Mouse (Mus musculus) erythroid progenitor cell, adult 5-6 weeks (primary cell): ENCODE measurements around the gene Wnt10b. TPM values are rescaled to one million over a fixed set of nuclear protein-coding genes. Genes with fewer than 3 reads are reported as not detected.
A peak's percentile ranks its signal among the peaks of the same experiment; 100 is the strongest.
"Not testable (repeated sequence)": the region's sequence is repeated elsewhere in the genome, so short reads cannot be mapped to it uniquely, and the experiment has no call there.

Experiments used
- ATAC-seq: replicated peaks from 2 replicates; pipeline ENCODE4 v1.8.0; 2016; ENCODE audit warnings: moderate number of reproducible peaks, mild to moderate bottlenecking, moderate TSS enrichment, inconsistent platforms; ENCODE audit not compliant: poor library complexity, low FRiP score, severe bottlenecking
- total RNA-seq, 2 experiments: library from RNA; stranded (forward) in 1 of 2; stranded (reverse) in 1 of 2; fragments of 150-400 nt in 1 of 2; fragments of 186-747, 209-891 nt in 1 of 2; gene quantifications; 2 replicates each; pipeline versions ENCODE4 v1.2.3 to v1.2.4; 2015 to 2017; ENCODE audit warnings: low replicate concordance in 2 of 2

The Wnt10b gene
- total RNA-seq, 2 experiments from 2014 or later = not detected

- ATAC-seq = no peak
Observed at GRCm38 (mm10) chr15:98776280-98777004, 1.5 kb downstream of the Wnt10b start.

- ATAC-seq = no peak
Observed at GRCm38 (mm10) chr15:98775533-98775932, 2.4 kb downstream of the Wnt10b start.

GRCm38 (mm10) chr15:98774096-98774495, 3.9 kb downstream of the Wnt10b start:
- ATAC-seq = no peak

DNA sequence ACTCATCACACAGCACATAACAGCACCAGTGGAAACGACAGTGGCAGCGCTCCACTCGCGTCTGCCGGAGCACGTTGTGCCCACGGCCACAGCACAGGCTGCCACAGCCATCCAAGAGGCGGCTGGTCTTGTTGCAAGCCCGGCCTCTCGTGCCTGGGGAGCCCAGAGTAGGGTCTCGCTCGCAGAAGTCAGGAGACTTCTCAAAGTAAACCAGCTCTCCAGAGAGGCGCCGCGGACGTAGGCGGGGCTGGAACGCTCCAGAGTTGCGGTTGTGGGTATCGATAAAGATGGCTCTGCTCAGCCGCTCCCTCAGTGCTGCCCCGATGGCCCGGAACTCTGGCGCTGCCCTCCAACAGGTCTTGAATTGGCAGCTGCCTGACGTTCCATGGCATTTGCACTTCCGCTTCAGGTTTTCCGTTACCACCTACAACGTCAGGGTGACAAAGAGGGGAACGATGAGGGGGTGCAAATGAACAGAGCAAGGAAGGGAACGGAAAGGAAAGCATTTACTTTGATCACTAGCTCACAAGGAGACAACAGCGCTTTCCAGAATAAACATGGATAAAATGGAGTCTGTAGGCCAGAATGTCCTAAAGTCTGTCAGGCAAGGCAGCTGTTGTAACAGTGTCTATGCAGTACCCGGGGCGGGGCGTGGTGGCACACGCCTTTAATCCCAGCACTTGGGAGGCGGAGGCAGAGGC, 5.3 kb downstream of the Wnt10b start:
- 0 out of 2 replicates have a peak, but pooled peaks have one; percentile 27 for ATAC-seq

GRCm38 (mm10) chr15:98771813-98772425, 6.0 kb downstream of the Wnt10b start:
- no peak for ATAC-seq

GRCm38 (mm10) chr15:98768259-98768658, 9.7 kb downstream of the Wnt10b start:
- ATAC-seq = no peak

GRCm38 (mm10) chr15:98765929-98766328, 12.0 kb downstream of the Wnt10b start:
- no peak for ATAC-seq

DNA sequence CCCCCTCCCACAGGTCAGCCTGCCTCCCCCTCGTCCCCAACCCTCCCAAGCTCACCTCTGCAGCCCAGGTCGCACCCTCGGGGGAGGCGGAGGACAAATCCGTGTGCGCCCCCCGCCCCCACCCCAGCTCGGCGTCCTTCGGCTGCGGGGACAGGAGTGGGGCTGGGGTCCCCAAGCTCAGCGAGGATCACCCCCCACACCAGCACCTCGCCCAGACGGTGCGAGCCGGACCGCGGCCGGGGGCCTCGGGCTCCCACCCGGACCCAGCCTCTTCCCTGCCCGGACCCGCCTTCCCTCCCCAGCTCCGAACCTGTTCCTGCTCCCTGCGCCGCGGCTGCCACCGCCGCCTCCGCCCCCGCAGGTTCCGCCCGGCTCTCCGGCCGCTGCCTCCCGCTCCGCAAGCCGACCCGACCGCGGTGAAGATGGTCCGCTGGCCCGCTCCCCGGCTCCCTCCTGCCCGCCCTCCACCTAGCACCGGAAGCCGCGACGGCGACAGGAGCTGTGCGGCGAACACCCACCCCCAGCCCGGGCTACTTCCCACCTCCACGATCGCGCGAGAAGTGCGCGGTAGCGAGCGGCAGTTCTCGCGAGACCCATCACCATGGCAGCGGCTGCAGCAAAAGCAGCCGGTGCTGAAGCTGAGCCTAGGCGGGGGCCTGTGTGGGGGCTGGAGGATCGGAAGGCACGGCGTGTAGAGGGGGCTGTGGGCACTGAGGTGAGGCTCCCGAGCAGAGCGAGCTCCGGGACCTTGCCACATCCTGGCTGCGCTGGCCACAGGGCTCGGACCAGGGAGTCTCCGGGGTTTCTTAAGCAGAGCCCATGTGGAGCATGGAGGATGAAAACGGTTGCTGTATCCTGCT, 15.1 kb downstream of the Wnt10b start, which contains the start of gene Arf3:
Gene Arf3, minus strand, starts transcription at position 545 of the 860 bp plus-strand sequence.
- peak; percentile 67 for ATAC-seq

DNA sequence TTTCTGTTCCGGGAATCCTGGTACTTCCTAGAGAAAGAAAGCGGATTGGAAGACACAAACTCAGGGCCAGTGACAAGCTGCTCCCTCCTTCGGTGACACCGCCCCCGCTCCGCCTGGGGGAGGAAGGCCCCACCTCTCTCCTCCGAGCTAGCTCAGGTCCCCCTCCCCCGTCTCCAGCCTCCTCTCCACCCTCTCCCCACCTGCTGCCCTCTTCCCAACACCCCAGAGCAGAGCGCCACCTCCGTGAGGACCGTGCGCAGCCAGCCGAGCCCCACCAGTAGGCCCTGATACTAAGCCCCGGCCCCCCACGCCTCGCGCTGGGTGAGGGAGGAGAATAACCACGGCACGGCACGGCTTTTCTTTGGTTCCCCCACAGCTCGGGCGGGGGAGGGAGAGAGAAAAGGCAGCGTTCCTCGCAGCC, 15.7 kb downstream of the Wnt10b start:
- ATAC-seq = no peak

DNA sequence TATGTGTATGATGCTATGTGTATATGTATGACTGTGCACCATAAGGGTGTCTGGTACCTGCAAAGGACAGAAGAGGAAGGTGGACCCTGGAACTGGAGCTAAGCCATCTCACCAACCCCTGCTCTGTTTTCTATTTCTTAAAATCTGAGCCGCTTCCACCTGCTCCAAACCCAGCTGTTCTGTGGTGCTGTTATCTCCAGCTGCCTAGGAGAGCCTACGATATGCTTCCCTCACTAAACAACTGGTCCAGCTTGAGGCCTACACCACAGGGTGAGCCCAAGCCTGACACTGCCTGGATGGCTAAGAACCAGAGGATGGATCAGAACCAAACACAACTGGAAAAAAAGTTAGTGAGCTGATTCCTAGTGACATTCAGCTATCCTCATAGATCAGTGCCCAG, 23.8 kb downstream of the Wnt10b start:
- no peak for ATAC-seq

DNA sequence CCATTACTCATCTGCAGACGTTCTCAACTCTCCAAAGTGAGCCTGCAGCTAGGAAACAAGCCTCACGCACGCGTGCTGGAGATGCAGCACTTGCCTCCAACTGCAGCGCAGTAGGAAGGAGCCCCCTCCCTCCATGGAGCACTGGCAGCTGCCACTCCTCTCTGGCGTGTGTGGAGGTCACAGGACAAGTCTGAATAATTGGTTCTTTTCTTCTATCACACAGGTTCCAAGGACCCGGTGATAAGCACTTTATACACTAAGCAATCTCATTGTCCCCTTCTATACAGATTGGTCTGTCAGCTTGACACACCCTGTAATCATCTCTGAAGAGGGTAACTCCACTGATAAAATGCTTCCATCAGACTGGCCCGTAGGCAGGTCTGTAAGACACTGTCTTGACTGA, 24.9 kb downstream of the Wnt10b start:
- ATAC-seq = no peak

DNA sequence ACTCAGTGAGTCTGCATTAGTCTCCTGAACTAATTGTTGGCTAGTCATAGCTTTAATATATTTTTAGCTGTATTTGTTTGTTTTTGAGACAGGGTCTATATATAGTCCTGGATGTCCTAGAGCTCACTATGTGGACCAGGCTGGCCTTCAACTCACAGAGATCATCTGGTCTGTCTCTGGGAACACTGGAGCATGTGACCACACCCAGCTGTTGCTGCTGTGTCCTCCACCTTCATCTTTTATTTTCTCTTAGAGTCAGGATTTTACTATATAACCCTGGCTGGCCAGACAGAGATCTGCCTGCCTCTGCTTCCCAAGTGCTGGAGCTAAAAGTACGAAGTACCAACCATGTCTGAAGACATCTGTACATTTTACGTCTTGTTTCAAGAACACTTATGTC, 28.9 kb downstream of the Wnt10b start:
- no peak for ATAC-seq

- ATAC-seq = no peak
Observed at GRCm38 (mm10) chr15:98747296-98747695, 30.7 kb downstream of the Wnt10b start.

- no peak for ATAC-seq
Observed at GRCm38 (mm10) chr15:98746344-98746965, 31.5 kb downstream of the Wnt10b start.

- ATAC-seq = not testable (repeated sequence)
Observed at GRCm38 (mm10) chr15:98743863-98744262, 34.1 kb downstream of the Wnt10b start.

DNA sequence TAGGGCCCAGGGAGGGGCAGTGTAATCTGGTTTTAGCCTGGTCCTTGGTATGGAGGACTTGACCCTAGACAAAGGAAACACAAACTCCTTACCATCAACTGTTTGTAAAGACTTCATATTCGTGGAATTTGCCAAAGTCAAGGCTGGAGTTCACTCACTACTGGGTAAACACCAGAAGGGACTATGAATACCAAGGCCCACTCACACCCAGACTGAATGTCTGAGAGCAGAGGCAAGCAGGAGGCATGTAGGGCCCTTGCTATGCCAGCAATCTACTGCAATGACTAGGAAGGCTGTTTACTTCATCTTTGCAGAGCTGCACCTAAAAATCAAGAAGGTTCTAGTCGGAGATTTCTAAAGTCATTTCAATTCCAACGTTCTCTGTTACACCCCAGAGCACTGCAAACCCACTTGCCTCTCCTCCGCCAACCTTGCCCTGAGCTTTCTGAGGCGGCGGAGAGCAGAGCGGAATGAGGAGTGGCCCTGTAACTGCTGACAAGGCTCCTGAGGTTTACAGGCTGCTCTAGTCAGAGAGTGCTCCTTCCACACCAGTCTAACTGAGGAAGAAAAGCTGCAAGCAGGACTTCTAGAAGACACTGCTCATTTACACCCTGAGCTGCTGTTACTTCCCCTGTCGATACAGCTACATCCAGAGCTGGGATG, 35.1 kb downstream of the Wnt10b start:
- no peak for ATAC-seq

- ATAC-seq = no peak
Observed at GRCm38 (mm10) chr15:98740219-98740618, 37.7 kb downstream of the Wnt10b start.

DNA sequence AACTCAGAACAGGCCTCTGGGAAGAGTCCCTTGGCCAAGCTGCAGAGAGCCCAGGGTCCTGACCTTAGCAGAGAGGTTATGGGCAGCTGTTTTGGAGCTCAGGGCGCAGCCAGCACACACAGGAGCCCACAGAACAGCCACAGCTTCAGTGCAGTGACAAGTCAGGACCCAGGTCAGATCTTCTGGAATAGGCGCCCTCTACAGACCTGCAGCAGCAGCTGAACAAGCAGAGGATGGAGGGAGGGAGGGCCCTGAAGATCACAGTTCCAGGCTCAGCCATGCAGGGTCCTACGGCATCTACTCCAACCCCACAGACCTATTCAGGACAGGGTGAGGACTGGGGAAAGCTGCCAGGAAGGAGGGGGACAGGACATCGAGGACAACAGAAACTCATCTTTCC, 39.2 kb downstream of the Wnt10b start:
- no peak for ATAC-seq

DNA sequence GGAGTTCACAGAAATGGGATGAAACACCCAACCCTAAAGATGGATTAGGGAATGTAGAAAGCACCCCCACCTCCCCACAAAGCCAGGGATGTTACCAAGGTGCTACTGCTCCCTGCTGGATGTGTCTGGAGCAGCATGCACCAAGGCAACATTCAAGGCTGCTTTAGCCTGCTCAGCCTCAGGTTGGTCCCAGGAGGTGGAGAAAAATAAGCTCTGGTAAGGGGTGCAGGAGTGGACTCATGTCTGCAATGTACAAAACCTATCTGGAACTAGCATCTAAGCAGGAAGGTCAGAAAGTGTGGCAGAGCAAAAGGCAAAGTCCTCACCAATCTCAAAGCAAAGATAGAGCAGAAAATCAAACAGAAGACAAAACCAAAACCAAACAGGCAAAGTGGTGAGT, 40.1 kb downstream of the Wnt10b start:
- ATAC-seq = no peak
